Mouse (Mus musculus): Measurements from ENCODE around the gene Pi4kb.

The Pi4kb gene

GRCm38 (mm10) chr3:95053701-95054100 is 79.2 kb downstream of the Pi4kb start:
- DNase-seq (ENCODE audit: extremely low read depth, insufficient read length, low spot score) = peak; percentile 48

- peak; percentile 61 for DNase-seq (ENCODE audit: extremely low read depth, insufficient read length, low spot score)
These were observed 80.1 kb downstream of the Pi4kb start for GRCm38 (mm10) chr3:95054481-95055260.

GRCm38 (mm10) chr3:95056275-95056674 is 81.7 kb downstream of the Pi4kb start:
- no peak for DNase-seq (ENCODE audit: extremely low read depth, insufficient read length, low spot score)
